In genomic region chr2:3119371-3119935, GRCm38 (mm10) we compare ENCODE assay signal across 10 mouse cellular contexts. TPM values are rescaled to one million over a fixed set of nuclear protein-coding genes. Genes with fewer than 3 reads are reported as not detected.
DNase-seq lines count a peak whose midpoint lies in the region; ATAC-seq lines count a peak whose summit lies in the region.
"Had no signal": no experiment of that assay in that cellular context is flagged by ENCODE, and none has a peak within 500 bp of the region (broad histone marks: within the 10 kb centered on the region; RNA-seq: fewer than 3 reads in every experiment).

No protein-coding gene starts in this region.

- peak overlapping the region; percentile 73 for H3K9ac ChIP-seq in lung, embryonic 15.5 days
- peak overlapping the region; percentile 93 for H3K9ac ChIP-seq in forebrain, embryonic 14.5 days (ENCODE audit: low read length)
- peak overlapping the region; percentile 76; the same call in 1 of the 2 replicates for H3K9ac ChIP-seq in liver, embryonic 11.5 days (ENCODE audit: low read depth, low read length)
- peak overlapping the region; percentile 71; the same call in 1 of the 2 replicates for H3K9ac ChIP-seq in stomach, embryonic 15.5 days

- no peaks in the 10 kb centered on the region for H3K27me3 ChIP-seq in lung, embryonic 15.5 days
- no peaks in the 10 kb centered on the region for H3K27me3 ChIP-seq in forebrain, embryonic 14.5 days (replicated peaks; ENCODE audit: control insufficient read depth, insufficient read depth, low read length)
- H3K27me3 ChIP-seq in liver, embryonic 11.5 days (replicated peaks; ENCODE audit: control insufficient read depth, insufficient read depth, low read length): no peaks in the 10 kb centered on the region
- H3K27me3 ChIP-seq in stomach, embryonic 15.5 days (replicated peaks): no peaks in the 10 kb centered on the region

- WGBS in lung, embryonic 15.5 days: 21% methylated on average over 4 of the region's 4 CpGs
- WGBS in forebrain, embryonic 14.5 days: 18% methylated on average over 4 of the region's 4 CpGs
- WGBS in liver, embryonic 11.5 days: 34% methylated on average over 4 of the region's 4 CpGs
- WGBS in stomach, embryonic 15.5 days: 23% methylated on average over 4 of the region's 4 CpGs

- H3K27ac ChIP-seq in lung, embryonic 15.5 days: peak overlapping the region; percentile 91; the same call in 1 of the 2 replicates
- no peak overlapping the region for H3K27ac ChIP-seq in forebrain, embryonic 14.5 days (ENCODE audit: low read depth, low read length)
- no peak overlapping the region for H3K27ac ChIP-seq in liver, embryonic 11.5 days (ENCODE audit: low read depth, low read length)
- H3K27ac ChIP-seq in stomach, embryonic 15.5 days: no peak overlapping the region

- no peak for ATAC-seq in lung, embryonic 15.5 days (ENCODE audit: borderline replicate concordance, extremely low read depth, low FRiP score, low TSS enrichment)
- no peak for ATAC-seq in forebrain, embryonic 14.5 days
- ATAC-seq in liver, embryonic 11.5 days (replicated peaks; ENCODE audit: low FRiP score): no peak
- ATAC-seq in stomach, embryonic 15.5 days (ENCODE audit: insufficient read depth, low FRiP score, low read depth): no peak
- no peak for ATAC-seq in granulocyte monocyte progenitor cell, adult 5-6 weeks (replicated peaks; ENCODE audit: poor library complexity, severe bottlenecking)

- H3K4me3 ChIP-seq in lung, embryonic 15.5 days: peak overlapping the region; percentile 82
- H3K4me3 ChIP-seq in forebrain, embryonic 14.5 days (ENCODE audit: low read depth, low read length): peak overlapping the region; percentile 87
- peak overlapping the region; percentile 77 for H3K4me3 ChIP-seq in liver, embryonic 11.5 days (ENCODE audit: low read depth, low read length)
- H3K4me3 ChIP-seq in stomach, embryonic 15.5 days (replicated peaks): peak overlapping the region; percentile 92

- H3K4me2 ChIP-seq in lung, embryonic 15.5 days: peak overlapping the region; percentile 65
- peak overlapping the region; percentile 54 for H3K4me2 ChIP-seq in forebrain, embryonic 14.5 days (ENCODE audit: low read length)
- H3K4me2 ChIP-seq in liver, embryonic 11.5 days: peak overlapping the region; percentile 83
- H3K4me2 ChIP-seq in stomach, embryonic 15.5 days: peak overlapping the region; percentile 75

- DNase-seq in lung, postnatal 14 days: no peak
- peak; percentile 18 for DNase-seq in forebrain, embryonic 14.5 days (ENCODE audit: low spot score)
- no peak for DNase-seq in liver, embryonic 11.5 days (ENCODE audit: low spot score)
- DNase-seq in ovary, postnatal 14 days (ENCODE audit: low spot score): no peak
- DNase-seq in left cerebral cortex, adult 8-10 months (ENCODE audit: low spot score in 2 of 2): no peak
- DNase-seq: adrenal gland, postnatal 10 days; kidney, adult 9 months had no signal

- H3K36me3 ChIP-seq in lung, embryonic 15.5 days: no peaks in the 10 kb centered on the region
- H3K36me3 ChIP-seq in forebrain, embryonic 14.5 days (ENCODE audit: control insufficient read depth, insufficient read depth, low read length): no peaks in the 10 kb centered on the region
- no peaks in the 10 kb centered on the region for H3K36me3 ChIP-seq in liver, embryonic 11.5 days (ENCODE audit: control insufficient read depth, insufficient read depth, low read length)
- H3K36me3 ChIP-seq in stomach, embryonic 15.5 days: no peaks in the 10 kb centered on the region

- H3K4me1 ChIP-seq in lung, embryonic 15.5 days: peaks cover 18% of the 10 kb centered on the region; the same call in 1 of the 2 replicates
- peaks cover 14% of the 10 kb centered on the region for H3K4me1 ChIP-seq in forebrain, embryonic 14.5 days (ENCODE audit: control insufficient read depth, insufficient read depth, low read length)
- no peaks in the 10 kb centered on the region for H3K4me1 ChIP-seq in liver, embryonic 11.5 days (replicated peaks; ENCODE audit: control insufficient read depth, insufficient read depth, low read length)
- H3K4me1 ChIP-seq in stomach, embryonic 15.5 days: no peaks in the 10 kb centered on the region; the same call in 1 of the 2 replicates

- H3K9me3 ChIP-seq in lung, embryonic 15.5 days: no peaks in the 10 kb centered on the region
- H3K9me3 ChIP-seq in forebrain, embryonic 14.5 days (replicated peaks; ENCODE audit: control insufficient read depth, low read length): no peaks in the 10 kb centered on the region
- H3K9me3 ChIP-seq in liver, embryonic 11.5 days (ENCODE audit: control insufficient read depth, low read length): no peaks in the 10 kb centered on the region
- no peaks in the 10 kb centered on the region for H3K9me3 ChIP-seq in stomach, embryonic 15.5 days

RNA-seq across cellular contexts. Expression of gene Fam171a1, which starts 5.4 kb away (rescaled TPM):
- polyA plus RNA-seq in lung, embryonic 15.5 days (2015; fragmentation: Nextera tagmentation; extraction: Ambion mirVana): 51.7 and 56.2 TPM in 2 replicates
- 23.9 and 26.1 TPM in 2 replicates for polyA plus RNA-seq in forebrain, embryonic 14.5 days (2014; fragmentation: Nextera tagmentation; extraction: Ambion mirVana)
- polyA plus RNA-seq in liver, embryonic 11.5 days (2014; fragmentation: Nextera tagmentation; extraction: Ambion mirVana): 11.2 and 13.0 TPM in 2 replicates
- 26.7 and 29.1 TPM in 2 replicates for polyA plus RNA-seq in stomach, embryonic 15.5 days (2015; fragmentation: Nextera tagmentation; extraction: Ambion mirVana)
- total RNA-seq in granulocyte monocyte progenitor cell, adult 5-6 weeks (2014; fragmentation: Nextera tagmentation): 2.0 and 5.0 TPM in 2 replicates
- 3.3 and 3.5 TPM in 2 replicates for total RNA-seq in granulocyte monocyte progenitor cell, adult 5-6 weeks (2017)
- 10 to 100 TPM; 68.3 to 79.5 (median 69.0) TPM for total RNA-seq in left cerebral cortex, adult 8-10 months (2022)
